Mouse (Mus musculus) heart, embryonic 16.5 days (tissue): ENCODE data around the gene Rmi2. TPM values are rescaled to one million over a fixed set of nuclear protein-coding genes. Genes with fewer than 3 reads are reported as not detected.

ENCODE experiments used
- ATAC-seq: fragments of 200-750 bp; cut with Nextera tagmentation; replicated peaks from 2 replicates; pipeline ENCODE4 v1.8.0; 2017; ENCODE audit warnings: moderate number of reproducible peaks; ENCODE audit not compliant: insufficient read depth, low FRiP score; ENCODE audit errors: extremely low read depth
- H3K27ac ChIP-seq: fragments of 300-500 bp; sonication (generic); 2 replicates; pipeline ENCODE4 v1.5.1; 2014; ENCODE audit warnings: mild to moderate bottlenecking, low read length, control low read depth, moderate library complexity
- H3K27me3 ChIP-seq: fragments of 300-500 bp; sonication (generic); 2 replicates; pipeline ENCODE4 v1.6.1; 2014; ENCODE audit warnings: low read length, mixed read lengths; ENCODE audit not compliant: control insufficient read depth, insufficient read depth
- H3K36me3 ChIP-seq: fragments of 300-500 bp; sonication (generic); 2 replicates; pipeline ENCODE4 v1.6.1; 2014; ENCODE audit not compliant: control insufficient read depth, insufficient read depth
- H3K4me1 ChIP-seq: fragments of 300-500 bp; sonication (generic); 2 replicates; pipeline ENCODE4 v1.6.1; 2014; ENCODE audit warnings: low read length, mixed read lengths; ENCODE audit not compliant: control insufficient read depth, insufficient read depth
- H3K4me2 ChIP-seq: fragments of 300-500 bp; sonication (generic); 2 replicates; pipeline ENCODE4 v1.6.1; 2014; ENCODE audit warnings: low read depth, mild to moderate bottlenecking, control low read depth, low read length
- H3K4me3 ChIP-seq: fragments of 300-500 bp; sonication (generic); 2 replicates; pipeline ENCODE4 v1.5.1; 2014; ENCODE audit warnings: mild to moderate bottlenecking, control low read depth, low read length
- H3K9ac ChIP-seq: fragments of 300-500 bp; sonication (generic); 2 replicates; pipeline ENCODE4 v1.6.1; 2014; ENCODE audit warnings: low read length, control low read depth
- H3K9me3 ChIP-seq: fragments of 300-500 bp; sonication (generic); replicated peaks from 2 replicates; pipeline ENCODE4 v1.6.1; 2016; ENCODE audit warnings: low read length; ENCODE audit not compliant: control insufficient read depth
- WGBS: fragments of 180-500 bp; shearing (Covaris S2); extraction: QIAGEN DNeasy Blood & Tissue Kit; methylation state at CpG from one replicate; pipeline ENCODE4 v1.1.7; 2014; 5-methylcytosine and 5-hydroxymethylcytosine counted together
- polyA plus RNA-seq: library from polyadenylated mRNA; unstranded; fragments of >200 nt; fragmentation: Nextera tagmentation; extraction: Ambion mirVana; gene quantifications from 2 replicates; pipeline ENCODE4 v1.2.1, GENCODE M21; 2015

The Rmi2 gene
- polyA plus RNA-seq, 1 experiment from 2014 or later: 3.0 TPM

- no peak overlapping the region for H3K9ac ChIP-seq
- H3K4me3 ChIP-seq: no peak overlapping the region
- H3K27ac ChIP-seq: no peak overlapping the region
- no peaks in the 10 kb centered on the region for H3K36me3 ChIP-seq
- H3K27me3 ChIP-seq: no peaks in the 10 kb centered on the region
- H3K4me2 ChIP-seq: no peak overlapping the region
- peaks cover 7% of the 10 kb centered on the region for H3K4me1 ChIP-seq
- no peak for ATAC-seq
- H3K9me3 ChIP-seq: no peaks in the 10 kb centered on the region
- WGBS: 95% methylated on average over 4 of the region's 4 CpGs
These were observed 80.2 kb downstream of the Rmi2 start for GRCm38 (mm10) chr16:10915066-10915465.

- H3K4me3 ChIP-seq: no peak overlapping the region
- 80% methylated on average over 3 of the region's 3 CpGs for WGBS
- H3K27ac ChIP-seq: no peak overlapping the region
- no peak overlapping the region for H3K9ac ChIP-seq
- H3K4me1 ChIP-seq: peaks cover 7% of the 10 kb centered on the region
- H3K27me3 ChIP-seq: no peaks in the 10 kb centered on the region
- H3K4me2 ChIP-seq: no peak overlapping the region
- ATAC-seq: no peak
- no peaks in the 10 kb centered on the region for H3K9me3 ChIP-seq
- no peaks in the 10 kb centered on the region for H3K36me3 ChIP-seq
These were observed 81.4 kb downstream of the Rmi2 start for GRCm38 (mm10) chr16:10916271-10916670.

- Histone ChIP-seq H3K9ac (no peak overlapping the region), H3K36me3 (no peaks in the 10 kb centered on the region)
These were observed 85.0 kb downstream of the Rmi2 start for GRCm38 (mm10) chr16:10919856-10920255.

GRCm38 (mm10) chr16:10923561-10923960 lies 88.7 kb downstream of the Rmi2 start:
- H3K9ac ChIP-seq: no peak overlapping the region
- H3K4me2 ChIP-seq: no peak overlapping the region
- no peaks in the 10 kb centered on the region for H3K36me3 ChIP-seq
- no peak for ATAC-seq
- no peaks in the 10 kb centered on the region for H3K27me3 ChIP-seq
- H3K4me3 ChIP-seq: no peak overlapping the region
- WGBS: 75% methylated on average over 5 of the region's 5 CpGs
- no peak overlapping the region for H3K27ac ChIP-seq
- H3K9me3 ChIP-seq: no peaks in the 10 kb centered on the region
- H3K4me1 ChIP-seq: peaks cover 7% of the 10 kb centered on the region

More at GRCm38 (mm10) chr16:10919856-10920255, 85.0 kb downstream of the Rmi2 start:
- no peaks in the 10 kb centered on the region for H3K9me3 ChIP-seq
- H3K27ac ChIP-seq: 0 out of 2 replicates have a peak overlapping the region, but pooled peaks have one; percentile 20
- no peak overlapping the region for H3K4me2 ChIP-seq
- peak; percentile 81 for ATAC-seq
- no peaks in the 10 kb centered on the region for H3K27me3 ChIP-seq
- H3K4me1 ChIP-seq: peaks cover 7% of the 10 kb centered on the region
- H3K4me3 ChIP-seq: no peak overlapping the region

GRCm38 (mm10) chr16:10925591-10926180 lies 90.8 kb downstream of the Rmi2 start:
- no peak for ATAC-seq
- H3K36me3 ChIP-seq: no peaks in the 10 kb centered on the region
- H3K4me2 ChIP-seq: no peak overlapping the region

GRCm38 (mm10) chr16:10927026-10927425 lies 92.2 kb downstream of the Rmi2 start:
- WGBS: 100% methylated on average over 1 of the region's 1 CpGs
- no peaks in the 10 kb centered on the region for H3K36me3 ChIP-seq
- no peak overlapping the region for H3K9ac ChIP-seq
- no peak overlapping the region for H3K27ac ChIP-seq
- peaks cover 9% of the 10 kb centered on the region; the same call in 1 of the 2 replicates for H3K9me3 ChIP-seq
- H3K4me3 ChIP-seq: no peak overlapping the region
- no peaks in the 10 kb centered on the region for H3K27me3 ChIP-seq
- H3K4me2 ChIP-seq: no peak overlapping the region
- no peak for ATAC-seq
- no peaks in the 10 kb centered on the region for H3K4me1 ChIP-seq

More at GRCm38 (mm10) chr16:10925591-10926180, 90.8 kb downstream of the Rmi2 start:
- H3K27ac ChIP-seq: no peak overlapping the region
- peaks cover 5% of the 10 kb centered on the region; the same call in 1 of the 2 replicates for H3K9me3 ChIP-seq
- H3K9ac ChIP-seq: no peak overlapping the region
- no peak overlapping the region for H3K4me3 ChIP-seq
- no peaks in the 10 kb centered on the region for H3K27me3 ChIP-seq
- no peaks in the 10 kb centered on the region for H3K4me1 ChIP-seq
- WGBS: 42% methylated on average over 7 of the region's 7 CpGs

- no peak overlapping the region for H3K4me3 ChIP-seq
- ATAC-seq: no peak
- 67% methylated on average over 3 of the region's 3 CpGs for WGBS
These were observed 98.5 kb downstream of the Rmi2 start for GRCm38 (mm10) chr16:10933372-10933771.

GRCm38 (mm10) chr16:10934047-10934446 lies 99.2 kb downstream of the Rmi2 start:
- Histone ChIP-seq H3K27ac (no peak overlapping the region), H3K4me2 (no peak overlapping the region), H3K27me3 (no peaks in the 10 kb centered on the region), H3K36me3 (no peaks in the 10 kb centered on the region), H3K4me3 (no peak overlapping the region), H3K9me3 (peaks cover 9% of the 10 kb centered on the region; the same call in 1 of the 2 replicates), H3K9ac (no peak overlapping the region), H3K4me1 (no peaks in the 10 kb centered on the region)
- ATAC-seq: no peak
- WGBS: 92% methylated on average over 1 of the region's 1 CpGs

More at GRCm38 (mm10) chr16:10933372-10933771, 98.5 kb downstream of the Rmi2 start:
- peaks cover 9% of the 10 kb centered on the region; the same call in 1 of the 2 replicates for H3K9me3 ChIP-seq
- H3K27ac ChIP-seq: no peak overlapping the region
- no peak overlapping the region for H3K9ac ChIP-seq
- no peaks in the 10 kb centered on the region for H3K4me1 ChIP-seq
- no peak overlapping the region for H3K4me2 ChIP-seq
- no peaks in the 10 kb centered on the region for H3K36me3 ChIP-seq
- H3K27me3 ChIP-seq: no peaks in the 10 kb centered on the region

GRCm38 (mm10) chr16:10936700-10937319 lies 102.0 kb downstream of the Rmi2 start:
- no peak overlapping the region for H3K4me2 ChIP-seq
- H3K4me1 ChIP-seq: no peaks in the 10 kb centered on the region
- H3K9ac ChIP-seq: no peak overlapping the region
- 75% methylated on average over 5 of the region's 5 CpGs for WGBS
- no peak overlapping the region for H3K4me3 ChIP-seq
- no peaks in the 10 kb centered on the region for H3K9me3 ChIP-seq
- no peaks in the 10 kb centered on the region for H3K27me3 ChIP-seq
- no peak overlapping the region for H3K27ac ChIP-seq
- ATAC-seq: no peak
- no peaks in the 10 kb centered on the region for H3K36me3 ChIP-seq
